Mouse (Mus musculus): Measurements from ENCODE around the gene Nelfb.

Nelfb gene

DNA sequence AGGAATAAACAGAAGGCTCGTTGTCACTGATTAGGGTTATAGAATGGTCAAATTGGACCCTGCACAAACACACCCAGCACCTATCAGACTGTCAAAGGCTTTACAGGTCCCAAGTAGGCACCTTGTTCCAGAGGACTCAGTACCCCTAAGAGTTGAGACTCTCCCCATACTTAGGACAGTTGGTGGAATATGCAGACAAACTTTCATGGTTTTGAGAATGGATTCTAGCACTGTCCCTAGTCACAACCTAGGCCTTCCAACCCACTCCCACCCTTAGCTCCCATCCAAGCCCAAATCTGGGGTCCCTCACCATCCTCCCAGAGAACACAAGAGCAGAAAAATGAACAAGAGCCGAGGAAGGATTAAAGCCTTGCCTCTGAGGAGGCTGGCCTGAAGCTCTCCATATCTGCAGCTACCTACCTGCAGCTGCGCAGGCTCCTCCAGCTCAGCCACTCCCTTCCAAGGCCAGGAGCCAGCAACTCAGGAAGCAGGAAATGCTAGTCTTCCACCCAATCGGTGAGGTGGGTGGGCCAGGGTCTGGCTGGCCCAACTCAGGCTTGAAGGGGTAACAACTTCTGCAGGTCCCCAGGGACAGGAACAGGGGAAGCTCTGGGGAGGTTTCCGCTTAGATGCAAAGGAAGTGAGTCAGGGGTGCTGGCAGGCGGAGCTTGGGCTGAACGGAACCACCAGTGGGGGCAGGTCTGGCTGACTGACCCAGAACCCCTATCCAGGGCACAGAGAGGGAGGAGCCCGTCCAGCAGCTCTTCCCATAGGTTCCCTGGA, 14.9 kb downstream of the Nelfb start, which contains the start of gene Tor4a:
Tor4a (minus strand) TSS at position 715 of the 783 bp plus-strand sequence.
- no peak for DNase-seq (ENCODE audit: low spot score in 2 of 2)

DNA sequence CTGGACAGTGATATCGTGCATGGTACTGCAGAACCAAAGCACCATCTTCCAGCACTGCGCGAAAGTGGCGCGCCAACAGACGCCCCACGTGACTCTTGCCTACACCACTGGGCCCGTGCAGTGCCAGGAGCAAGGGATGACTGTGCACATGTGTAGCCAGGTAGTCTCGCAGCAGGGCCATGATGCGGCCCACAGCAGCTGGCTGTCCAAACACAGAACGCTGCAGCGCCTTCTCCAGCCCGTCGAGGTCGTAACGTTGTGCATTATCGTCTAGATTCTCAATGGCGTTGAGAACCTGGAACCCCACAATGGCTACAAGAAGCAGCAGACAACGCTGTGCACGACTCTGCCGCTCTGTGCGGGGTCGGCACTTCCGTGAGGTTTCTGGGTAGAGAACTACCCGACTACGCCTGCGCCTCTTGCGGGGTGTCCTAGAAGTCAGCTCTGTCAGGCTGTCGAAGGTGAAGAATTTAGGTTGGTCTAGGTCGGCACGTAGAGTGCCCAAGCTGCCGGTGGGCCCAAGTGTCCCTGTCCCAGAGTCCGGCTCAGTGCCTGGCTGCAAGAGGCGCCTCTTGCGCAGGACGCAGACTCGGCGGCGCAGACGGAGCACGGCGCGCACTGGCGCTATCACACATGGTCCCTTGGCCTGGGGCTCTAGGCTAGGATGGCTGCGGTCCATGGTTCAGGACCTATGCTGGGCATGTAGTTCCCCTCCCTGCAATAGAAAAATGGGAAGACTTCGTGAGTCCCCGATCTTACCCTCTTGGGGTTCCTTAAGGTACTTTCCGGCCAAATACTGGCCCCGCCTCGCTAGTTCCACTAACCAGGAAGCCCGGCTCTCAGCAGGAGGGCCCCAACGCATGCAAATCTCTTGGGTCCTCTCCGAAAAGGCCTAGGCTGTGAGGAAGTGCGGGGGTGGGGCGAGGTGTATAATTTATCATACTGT, 15.8 kb downstream of the Nelfb start:
- DNase-seq (ENCODE audit: low spot score in 2 of 2): no peak

- DNase-seq (ENCODE audit: low spot score in 2 of 2): no peak
Measured at GRCm38 (mm10) chr2:25194486-25195171, 16.7 kb downstream of the Nelfb start.

DNA sequence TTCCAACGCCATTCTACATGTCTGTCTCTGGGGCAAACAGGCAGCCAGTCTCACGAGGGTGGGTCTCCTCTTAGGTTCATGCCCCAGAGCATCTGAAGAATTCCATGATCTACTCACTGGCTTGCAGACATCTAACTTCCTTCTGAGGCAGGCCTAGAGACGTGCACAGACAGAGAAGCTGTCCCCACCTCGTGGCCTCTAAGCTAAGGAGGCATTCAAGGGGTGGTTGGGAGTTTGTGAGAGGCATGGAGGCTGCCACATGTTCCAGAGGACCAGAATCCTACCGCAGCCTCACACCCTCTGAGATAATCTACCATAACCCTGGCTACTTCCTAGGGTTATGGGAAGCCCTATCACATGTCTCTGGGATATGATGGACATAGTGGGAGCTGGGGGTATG, 17.3 kb downstream of the Nelfb start:
- DNase-seq (ENCODE audit: low spot score in 2 of 2): no peak

- peak; percentile 70 to 83 for DNase-seq (ENCODE audit: low spot score in 2 of 2)
Measured at GRCm38 (mm10) chr2:25193330-25193770, 17.9 kb downstream of the Nelfb start.

- no peak for DNase-seq (ENCODE audit: low spot score in 2 of 2)
Measured at GRCm38 (mm10) chr2:25187841-25188240, 23.4 kb downstream of the Nelfb start.

- DNase-seq (ENCODE audit: low spot score in 2 of 2): no peak
Measured at GRCm38 (mm10) chr2:25186575-25186930, 24.7 kb downstream of the Nelfb start.

DNA sequence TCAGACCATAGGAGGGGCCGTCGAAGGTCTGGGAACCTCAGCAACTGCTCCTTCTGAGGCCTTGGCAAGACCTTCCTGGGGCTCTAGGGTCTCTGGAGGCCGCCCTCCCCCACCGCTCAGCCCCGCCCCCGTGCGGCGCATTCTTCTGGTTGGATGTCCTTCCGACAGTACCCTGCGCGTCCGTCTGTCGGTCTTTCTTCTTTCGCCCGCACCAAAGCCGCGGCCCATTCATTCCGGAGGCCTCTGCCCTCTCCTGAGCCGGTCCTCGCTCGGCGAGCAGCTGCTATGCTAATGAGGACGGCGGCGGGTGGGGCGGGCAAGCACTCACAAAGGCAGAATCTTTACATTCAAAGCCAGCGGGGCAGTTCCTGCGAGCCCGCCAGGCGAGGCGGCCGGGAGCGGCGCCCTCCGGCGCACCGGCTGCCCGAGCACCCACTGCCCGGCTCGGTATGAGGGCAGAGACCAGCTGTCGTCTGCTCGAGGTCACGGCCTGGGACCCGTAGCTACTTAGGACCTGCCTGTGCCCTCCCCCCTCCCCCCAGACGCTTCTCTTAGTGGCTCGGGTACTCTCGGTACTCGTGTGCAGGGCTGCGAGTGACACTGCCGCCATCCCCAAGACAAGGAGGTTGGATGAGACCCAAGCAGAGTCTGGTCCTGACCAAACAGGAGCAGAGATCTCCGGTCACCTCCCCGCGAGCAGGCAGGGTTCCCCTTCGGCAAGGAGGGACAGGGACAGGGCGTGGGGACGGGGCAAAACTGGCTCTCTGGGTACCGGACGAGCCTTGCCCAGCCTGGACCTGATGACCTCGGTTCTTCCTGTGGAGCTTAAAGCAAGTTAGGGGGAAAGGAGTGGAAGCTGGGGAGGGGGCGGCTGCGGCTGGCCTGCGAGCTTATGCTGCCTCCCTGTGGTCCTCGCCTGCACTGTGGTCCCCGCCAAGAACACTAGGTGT, 25.4 kb downstream of the Nelfb start:
- DNase-seq (ENCODE audit: low spot score in 2 of 2): peak in 1 of 2 experiments; percentile 58

DNA sequence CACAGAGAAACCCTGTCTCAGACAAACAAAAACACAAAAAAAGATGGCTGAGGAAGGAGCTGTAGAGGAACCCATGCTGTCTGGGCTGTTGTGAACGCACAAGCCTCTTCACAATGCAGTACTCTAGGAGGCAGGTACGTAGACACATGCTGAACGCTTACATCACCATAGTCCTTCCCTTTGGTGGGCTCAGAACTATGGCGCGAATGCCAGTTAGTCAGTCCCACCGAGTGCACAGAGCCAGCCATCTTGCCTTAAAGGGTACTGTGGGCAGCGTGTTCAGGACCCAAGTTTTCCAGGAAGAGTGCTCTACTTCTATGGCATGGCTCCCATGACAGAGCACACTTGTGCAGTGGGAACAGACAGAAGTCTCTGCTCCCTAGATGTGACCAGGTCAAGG, 26.8 kb downstream of the Nelfb start:
- no peak for DNase-seq (ENCODE audit: low spot score in 2 of 2)

DNA sequence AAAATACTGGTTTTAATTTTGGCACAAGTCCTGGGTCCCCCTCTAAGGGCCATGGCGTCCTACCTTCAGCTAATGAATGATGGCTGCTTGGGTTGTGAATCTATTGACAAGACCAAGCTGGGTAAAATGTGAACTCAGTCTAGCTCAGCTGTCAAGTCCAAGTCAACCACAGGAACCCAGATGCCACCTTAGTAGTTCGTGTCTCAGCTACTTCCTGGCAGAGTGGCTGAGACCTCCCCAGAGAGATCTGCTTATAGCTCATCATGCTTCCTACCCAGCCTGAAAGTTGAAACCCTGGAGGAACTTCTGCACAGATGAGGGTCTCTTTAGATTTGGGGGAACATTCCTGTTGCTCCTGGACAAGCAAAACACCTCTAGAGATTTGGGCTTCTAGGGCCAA, 28.0 kb downstream of the Nelfb start:
- DNase-seq (ENCODE audit: low spot score in 2 of 2): no peak

DNA sequence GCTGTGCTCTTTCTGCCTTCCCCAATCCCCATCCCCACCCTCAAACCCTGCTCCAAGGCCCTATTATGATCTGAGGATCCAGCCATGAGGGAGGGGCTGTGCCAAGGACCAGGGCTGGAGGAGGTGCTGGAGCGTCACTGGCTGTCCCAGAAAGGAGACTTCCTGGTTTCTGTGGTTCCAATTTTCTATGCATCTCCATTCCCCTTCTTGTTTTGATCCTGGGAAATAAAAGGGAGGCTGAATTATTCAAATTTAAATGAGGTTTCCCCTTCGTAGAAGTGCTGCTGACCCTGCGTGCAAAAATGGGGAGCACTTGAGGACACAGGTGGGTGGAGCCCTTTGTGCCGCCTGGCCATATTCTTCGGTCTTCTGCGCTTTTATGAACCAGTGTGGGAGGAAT, 28.6 kb downstream of the Nelfb start:
- no peak for DNase-seq (ENCODE audit: low spot score in 2 of 2)

DNA sequence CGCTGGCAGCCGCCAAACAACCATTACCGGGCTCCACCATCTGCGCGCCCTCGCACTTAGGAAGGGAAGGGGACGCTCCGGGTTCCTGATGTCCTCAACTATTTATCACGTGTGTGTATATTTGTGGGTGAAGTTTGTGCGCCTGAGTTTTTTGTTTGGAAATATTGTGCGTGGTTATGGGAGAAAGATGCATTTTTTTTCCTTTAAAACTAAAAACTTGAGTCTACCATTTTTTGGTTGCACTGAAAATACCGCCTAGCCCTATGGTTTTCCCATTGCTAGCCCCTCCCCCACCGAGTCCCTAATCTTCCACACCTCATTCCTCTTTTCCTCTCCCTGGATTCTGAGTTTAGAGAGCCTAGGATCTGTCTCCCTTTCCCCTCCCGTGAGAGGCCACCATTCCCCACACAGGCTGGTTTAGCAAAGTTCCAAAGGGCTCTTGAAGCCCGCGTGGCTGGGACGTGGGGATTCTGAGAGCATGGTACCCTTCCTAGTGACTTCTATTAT, 29.3 kb downstream of the Nelfb start:
- DNase-seq (ENCODE audit: low spot score in 2 of 2): no peak

DNA sequence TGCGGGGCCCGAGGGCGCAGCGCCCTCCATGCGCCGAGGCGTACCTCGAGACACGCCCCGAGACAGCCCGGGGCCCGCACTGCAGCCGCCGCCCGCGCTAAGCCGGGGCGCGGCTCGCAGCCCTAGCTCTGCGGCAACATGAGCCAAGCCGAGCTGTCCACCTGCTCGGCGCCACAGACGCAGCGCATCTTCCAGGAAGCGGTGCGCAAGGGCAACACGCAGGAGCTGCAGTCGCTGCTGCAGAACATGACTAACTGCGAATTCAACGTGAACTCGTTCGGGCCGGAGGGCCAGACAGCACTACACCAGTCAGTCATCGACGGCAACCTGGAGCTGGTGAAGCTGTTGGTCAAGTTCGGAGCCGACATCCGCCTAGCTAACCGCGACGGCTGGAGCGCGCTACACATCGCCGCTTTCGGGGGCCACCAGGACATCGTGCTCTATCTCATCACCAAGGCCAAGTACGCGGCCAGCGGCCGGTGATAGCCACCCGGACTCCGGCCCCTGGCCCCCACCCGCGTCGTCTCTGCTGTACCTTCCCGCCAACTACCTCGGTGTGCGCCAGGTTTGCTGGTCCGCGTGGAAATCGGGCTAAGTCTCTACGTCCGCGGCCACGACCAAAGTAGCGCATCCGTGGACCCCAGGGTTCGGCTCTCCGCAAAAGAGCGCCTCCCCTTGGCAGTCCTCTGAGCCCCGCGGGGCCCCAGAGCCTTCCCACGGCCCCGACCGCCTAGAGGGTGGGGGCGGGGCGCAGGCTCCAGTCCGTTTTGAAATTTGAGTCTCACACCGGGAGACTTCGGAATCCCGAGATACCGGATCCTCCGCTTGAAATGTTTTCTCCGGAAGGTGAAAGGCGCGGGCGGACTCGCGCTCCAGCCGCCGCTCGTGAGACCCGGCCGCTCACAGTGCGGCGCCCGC, 30.1 kb downstream of the Nelfb start:
- peak in 1 of 2 experiments; percentile 52 for DNase-seq (ENCODE audit: low spot score in 2 of 2)

DNA sequence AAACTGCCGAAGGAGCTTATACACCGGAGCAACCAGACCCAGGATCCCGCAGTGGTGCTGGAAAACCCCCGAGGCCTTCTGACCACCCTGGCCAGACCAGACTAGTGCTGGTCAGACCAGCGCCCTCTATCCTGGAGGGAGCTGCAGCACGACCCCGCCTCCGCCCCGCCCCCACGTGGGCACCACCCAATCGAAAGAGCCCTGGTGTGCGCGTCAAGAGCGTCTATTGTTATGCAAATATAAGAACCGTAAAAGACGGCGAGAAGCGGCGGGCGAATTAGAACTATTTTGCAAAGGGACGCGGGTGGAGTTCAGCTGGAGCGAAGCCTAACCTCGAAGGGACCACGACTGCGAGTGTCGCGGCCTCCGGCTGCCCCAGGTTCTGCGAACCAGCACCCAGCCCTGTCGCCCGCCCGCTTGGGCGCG, 30.8 kb downstream of the Nelfb start, which contains the start of gene Nrarp:
Nrarp (plus strand) TSS at position 281 of the 426 bp plus-strand sequence.
- DNase-seq (ENCODE audit: low spot score in 2 of 2): peak; percentile 92 to 93

- DNase-seq (ENCODE audit: low spot score in 2 of 2): no peak
Measured at GRCm38 (mm10) chr2:25179566-25180217, 31.6 kb downstream of the Nelfb start.

GRCm38 (mm10) chr2:25178285-25178972, 32.9 kb downstream of the Nelfb start:
- DNase-seq (ENCODE audit: low spot score in 2 of 2): no peak

DNA sequence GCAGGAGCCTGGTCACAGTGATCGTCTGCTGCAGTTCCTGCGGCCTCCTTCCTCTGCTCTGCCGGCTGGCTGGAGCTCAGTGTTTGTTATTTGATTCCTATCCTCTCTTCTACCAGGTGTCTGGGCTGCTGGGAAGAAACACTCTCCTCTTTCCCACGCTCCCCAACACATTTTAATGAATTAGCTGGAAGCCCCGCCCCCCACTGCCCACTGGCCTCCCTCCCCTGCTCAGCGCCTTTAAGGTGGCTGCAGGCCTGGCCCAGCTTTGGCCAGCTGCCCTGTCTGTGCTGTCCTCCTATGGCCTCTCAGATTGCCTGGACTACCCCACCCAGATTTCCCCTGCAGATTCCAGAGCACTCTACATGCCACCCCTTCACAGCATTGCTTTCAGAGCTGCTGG, 33.6 kb downstream of the Nelfb start:
- peak in 1 of 2 experiments; percentile 43 for DNase-seq (ENCODE audit: low spot score in 2 of 2)

GRCm38 (mm10) chr2:25177076-25177475, 34.2 kb downstream of the Nelfb start:
- no peak for DNase-seq (ENCODE audit: low spot score in 2 of 2)

All from cerebellum, postnatal 4 days (tissue).